Mouse (Mus musculus): ENCODE results near the gene Clic5. TPM values are rescaled to one million over a fixed set of nuclear protein-coding genes. Genes with fewer than 3 reads are reported as not detected.

Gene Clic5
- polyA plus RNA-seq, 1 experiment from 2014 or later: 25.9 TPM

GRCm38 (mm10) chr17:44244625-44245024 is 56.2 kb downstream of the Clic5 start:
- H3K4me1 ChIP-seq (ENCODE audit: control insufficient read depth, insufficient read depth, low read length): 0 out of 2 replicates have a peak, but pooled peaks cover under 1% of the 10 kb centered on the region
- 35% methylated on average over 7 of the region's 7 CpGs for WGBS
- no peak for ATAC-seq
- no peak overlapping the region for H3K4me2 ChIP-seq (ENCODE audit: low read depth, low read length)
- no peaks in the 10 kb centered on the region for H3K27me3 ChIP-seq (replicated peaks; ENCODE audit: control insufficient read depth, insufficient read depth, low read length)
- no peak overlapping the region for H3K27ac ChIP-seq (ENCODE audit: low read length)
- peaks cover 3% of the 10 kb centered on the region; the same call in 1 of the 2 replicates for H3K9me3 ChIP-seq (ENCODE audit: control insufficient read depth, low read length)
- H3K4me3 ChIP-seq (ENCODE audit: low read length): no peak overlapping the region
- H3K36me3 ChIP-seq (ENCODE audit: control insufficient read depth, insufficient read depth, low read length): 0 out of 2 replicates have a peak, but pooled peaks cover 2% of the 10 kb centered on the region
- H3K9ac ChIP-seq (ENCODE audit: low read depth, low read length): no peak overlapping the region

DNA sequence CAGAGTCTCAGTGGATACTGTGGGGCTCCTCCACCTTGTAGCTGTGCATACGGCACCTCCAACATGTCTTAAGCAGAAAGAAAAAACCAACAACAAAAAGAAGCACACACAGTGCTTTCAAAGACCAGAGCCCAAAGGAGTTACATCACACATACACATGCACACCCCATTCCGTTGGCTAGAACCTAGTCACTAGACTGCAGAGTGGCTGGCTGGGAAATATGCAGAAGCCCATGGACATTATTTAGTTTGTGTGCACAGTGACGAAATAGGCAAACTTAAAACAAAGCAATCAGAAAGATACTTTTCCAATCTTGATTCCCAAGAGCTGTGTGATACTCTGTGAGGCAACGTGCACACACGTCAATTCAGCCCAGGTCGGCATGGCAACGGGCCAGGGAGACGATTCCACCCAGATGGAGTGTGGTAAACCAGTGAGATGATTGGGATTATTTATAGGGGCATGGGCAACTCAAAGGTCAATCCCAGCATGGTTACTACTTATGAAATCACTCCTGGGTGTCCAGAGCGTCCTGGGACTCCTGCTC is 57.8 kb downstream of the Clic5 start:
- no peaks in the 10 kb centered on the region for H3K27me3 ChIP-seq (replicated peaks; ENCODE audit: control insufficient read depth, insufficient read depth, low read length)
- H3K9ac ChIP-seq (ENCODE audit: low read depth, low read length): no peak overlapping the region
- peaks cover 6% of the 10 kb centered on the region; the same call in 1 of the 2 replicates for H3K9me3 ChIP-seq (ENCODE audit: control insufficient read depth, low read length)
- H3K4me1 ChIP-seq (ENCODE audit: control insufficient read depth, insufficient read depth, low read length): no peaks in the 10 kb centered on the region
- H3K4me3 ChIP-seq (ENCODE audit: low read length): no peak overlapping the region
- peak; percentile 15; the same call in 1 of the 2 replicates for ATAC-seq
- 67% methylated on average over 9 of the region's 9 CpGs for WGBS
- no peak overlapping the region for H3K4me2 ChIP-seq (ENCODE audit: low read depth, low read length)
- no peak overlapping the region for H3K27ac ChIP-seq (ENCODE audit: low read length)
- 0 out of 2 replicates have a peak, but pooled peaks cover 5% of the 10 kb centered on the region for H3K36me3 ChIP-seq (ENCODE audit: control insufficient read depth, insufficient read depth, low read length)

DNA sequence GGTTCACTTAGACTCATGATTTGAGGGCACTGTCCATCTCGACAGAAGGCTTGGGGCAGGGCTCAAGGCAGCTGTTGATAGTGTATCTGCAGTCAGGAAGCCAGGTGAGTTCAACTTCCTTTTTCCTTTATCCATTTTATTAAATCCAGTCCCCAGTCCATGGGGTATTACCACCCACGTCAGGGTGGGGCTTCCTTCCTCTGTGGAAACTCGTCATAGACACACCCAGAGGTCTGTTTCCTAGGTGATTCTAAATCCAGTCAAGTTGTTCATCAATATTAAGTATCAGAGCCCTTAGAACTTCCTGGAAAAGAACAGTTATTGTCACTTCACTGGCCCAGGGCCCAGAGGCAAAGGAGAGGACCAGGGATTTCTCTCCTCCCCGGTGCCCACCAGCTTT is 61.2 kb downstream of the Clic5 start:
- H3K27me3 ChIP-seq (replicated peaks; ENCODE audit: control insufficient read depth, insufficient read depth, low read length): no peaks in the 10 kb centered on the region
- no peak for ATAC-seq
- no peak overlapping the region for H3K27ac ChIP-seq (ENCODE audit: low read length)
- no peak overlapping the region for H3K4me2 ChIP-seq (ENCODE audit: low read depth, low read length)
- H3K9ac ChIP-seq (ENCODE audit: low read depth, low read length): no peak overlapping the region
- H3K4me1 ChIP-seq (ENCODE audit: control insufficient read depth, insufficient read depth, low read length): no peaks in the 10 kb centered on the region
- no peak overlapping the region for H3K4me3 ChIP-seq (ENCODE audit: low read length)
- H3K9me3 ChIP-seq (ENCODE audit: control insufficient read depth, low read length): peaks cover 6% of the 10 kb centered on the region; the same call in 1 of the 2 replicates
- WGBS: 69% methylated on average over 4 of the region's 4 CpGs
- H3K36me3 ChIP-seq (ENCODE audit: control insufficient read depth, insufficient read depth, low read length): 0 out of 2 replicates have a peak, but pooled peaks cover 5% of the 10 kb centered on the region

- H3K27me3 ChIP-seq (replicated peaks; ENCODE audit: control insufficient read depth, insufficient read depth, low read length): no peaks in the 10 kb centered on the region
- no peak overlapping the region for H3K27ac ChIP-seq (ENCODE audit: low read length)
- H3K4me2 ChIP-seq (ENCODE audit: low read depth, low read length): no peak overlapping the region
- WGBS: 54% methylated on average over 3 of the region's 3 CpGs
- ATAC-seq: no peak
- no peak overlapping the region for H3K4me3 ChIP-seq (ENCODE audit: low read length)
- H3K4me1 ChIP-seq (ENCODE audit: control insufficient read depth, insufficient read depth, low read length): no peaks in the 10 kb centered on the region
- peaks cover 6% of the 10 kb centered on the region; the same call in 1 of the 2 replicates for H3K9me3 ChIP-seq (ENCODE audit: control insufficient read depth, low read length)
- H3K36me3 ChIP-seq (ENCODE audit: control insufficient read depth, insufficient read depth, low read length): 0 out of 2 replicates have a peak, but pooled peaks cover 5% of the 10 kb centered on the region
- no peak overlapping the region for H3K9ac ChIP-seq (ENCODE audit: low read depth, low read length)
These were observed 64.3 kb downstream of the Clic5 start for GRCm38 (mm10) chr17:44252653-44253052.

- Histone ChIP-seq H3K9me3 (ENCODE audit: control insufficient read depth, low read length) (peaks cover 6% of the 10 kb centered on the region; the same call in 1 of the 2 replicates), H3K4me3 (ENCODE audit: low read length) (no peak overlapping the region), H3K27ac (ENCODE audit: low read length) (no peak overlapping the region), H3K4me1 (ENCODE audit: control insufficient read depth, insufficient read depth, low read length) (no peaks in the 10 kb centered on the region), H3K9ac (ENCODE audit: low read depth, low read length) (no peak overlapping the region), H3K27me3 (replicated peaks; ENCODE audit: control insufficient read depth, insufficient read depth, low read length) (no peaks in the 10 kb centered on the region), H3K4me2 (ENCODE audit: low read depth, low read length) (no peak overlapping the region), H3K36me3 (ENCODE audit: control insufficient read depth, insufficient read depth, low read length) (0 out of 2 replicates have a peak, but pooled peaks cover 5% of the 10 kb centered on the region)
- ATAC-seq: no peak
- WGBS: 60% methylated on average over 8 of the region's 8 CpGs
These were observed 66.3 kb downstream of the Clic5 start for GRCm38 (mm10) chr17:44254698-44255097.

- Histone ChIP-seq H3K4me2 (ENCODE audit: low read depth, low read length) (no peak overlapping the region), H3K4me3 (ENCODE audit: low read length) (no peak overlapping the region), H3K4me1 (ENCODE audit: control insufficient read depth, insufficient read depth, low read length) (peaks cover 4% of the 10 kb centered on the region; the same call in 1 of the 2 replicates), H3K9me3 (ENCODE audit: control insufficient read depth, low read length) (no peaks in the 10 kb centered on the region), H3K27ac (ENCODE audit: low read length) (no peak overlapping the region), H3K27me3 (replicated peaks; ENCODE audit: control insufficient read depth, insufficient read depth, low read length) (no peaks in the 10 kb centered on the region), H3K36me3 (ENCODE audit: control insufficient read depth, insufficient read depth, low read length) (no peaks in the 10 kb centered on the region), H3K9ac (ENCODE audit: low read depth, low read length) (no peak overlapping the region; the same call in 1 of the 2 replicates)
- ATAC-seq: peak; percentile 72
- WGBS: 5% methylated on average over 6 of the region's 6 CpGs
These were observed 68.2 kb downstream of the Clic5 start for GRCm38 (mm10) chr17:44256583-44256982.

GRCm38 (mm10) chr17:44259245-44259644 is 70.9 kb downstream of the Clic5 start:
- no peak overlapping the region for H3K4me2 ChIP-seq (ENCODE audit: low read depth, low read length)
- no peak overlapping the region for H3K9ac ChIP-seq (ENCODE audit: low read depth, low read length)
- no peak overlapping the region for H3K4me3 ChIP-seq (ENCODE audit: low read length)
- H3K27me3 ChIP-seq (replicated peaks; ENCODE audit: control insufficient read depth, insufficient read depth, low read length): no peaks in the 10 kb centered on the region; the same call in 1 of the 2 replicates
- no peak overlapping the region for H3K27ac ChIP-seq (ENCODE audit: low read length)
- peaks cover 5% of the 10 kb centered on the region; the same call in 1 of the 2 replicates for H3K4me1 ChIP-seq (ENCODE audit: control insufficient read depth, insufficient read depth, low read length)
- H3K36me3 ChIP-seq (ENCODE audit: control insufficient read depth, insufficient read depth, low read length): no peaks in the 10 kb centered on the region
- WGBS: 39% methylated on average over 6 of the region's 6 CpGs
- H3K9me3 ChIP-seq (ENCODE audit: control insufficient read depth, low read length): no peaks in the 10 kb centered on the region
- ATAC-seq: no peak

- WGBS: 14% methylated on average over 10 of the region's 15 CpGs
These were observed 73.3 kb downstream of the Clic5 start for GRCm38 (mm10) chr17:44261594-44262202.

GRCm38 (mm10) chr17:44270043-44270442 is 81.7 kb downstream of the Clic5 start:
- 0 out of 2 replicates have a peak, but pooled peaks cover 2% of the 10 kb centered on the region for H3K4me1 ChIP-seq (ENCODE audit: control insufficient read depth, insufficient read depth, low read length)
- 0 out of 2 replicates have a peak, but pooled peaks cover 6% of the 10 kb centered on the region for H3K36me3 ChIP-seq (ENCODE audit: control insufficient read depth, insufficient read depth, low read length)
- no peaks in the 10 kb centered on the region for H3K27me3 ChIP-seq (replicated peaks; ENCODE audit: control insufficient read depth, insufficient read depth, low read length)
- no peak overlapping the region for H3K27ac ChIP-seq (ENCODE audit: low read length)
- no peak overlapping the region for H3K9ac ChIP-seq (ENCODE audit: low read depth, low read length)
- no peak for ATAC-seq
- H3K4me3 ChIP-seq (ENCODE audit: low read length): no peak overlapping the region
- H3K4me2 ChIP-seq (ENCODE audit: low read depth, low read length): no peak overlapping the region
- 92% methylated on average over 7 of the region's 7 CpGs for WGBS
- no peaks in the 10 kb centered on the region for H3K9me3 ChIP-seq (ENCODE audit: control insufficient read depth, low read length)

More at GRCm38 (mm10) chr17:44261594-44262202, 73.3 kb downstream of the Clic5 start:
- Histone ChIP-seq H3K36me3 (ENCODE audit: control insufficient read depth, insufficient read depth, low read length) (no peaks in the 10 kb centered on the region), H3K9ac (ENCODE audit: low read depth, low read length) (no peak overlapping the region), H3K4me2 (ENCODE audit: low read depth, low read length) (no peak overlapping the region), H3K27me3 (replicated peaks; ENCODE audit: control insufficient read depth, insufficient read depth, low read length) (no peaks in the 10 kb centered on the region; the same call in 1 of the 2 replicates), H3K27ac (ENCODE audit: low read length) (no peak overlapping the region), H3K4me1 (ENCODE audit: control insufficient read depth, insufficient read depth, low read length) (peaks cover 7% of the 10 kb centered on the region; the same call in 1 of the 2 replicates), H3K9me3 (ENCODE audit: control insufficient read depth, low read length) (no peaks in the 10 kb centered on the region), H3K4me3 (ENCODE audit: low read length) (no peak overlapping the region)
- ATAC-seq: peak; percentile 78
